Mouse (Mus musculus) spleen, embryonic (tissue): ENCODE data around the gene Spata18.

ENCODE experiments used
- CTCF ChIA-PET: fragments of 350-600 bp; sonication (Branson Sonifier 250); formaldehyde crosslinking; loops from one replicate; lab custom pipeline; 2022; lab: Charles Lee

The Spata18 gene

DNA sequence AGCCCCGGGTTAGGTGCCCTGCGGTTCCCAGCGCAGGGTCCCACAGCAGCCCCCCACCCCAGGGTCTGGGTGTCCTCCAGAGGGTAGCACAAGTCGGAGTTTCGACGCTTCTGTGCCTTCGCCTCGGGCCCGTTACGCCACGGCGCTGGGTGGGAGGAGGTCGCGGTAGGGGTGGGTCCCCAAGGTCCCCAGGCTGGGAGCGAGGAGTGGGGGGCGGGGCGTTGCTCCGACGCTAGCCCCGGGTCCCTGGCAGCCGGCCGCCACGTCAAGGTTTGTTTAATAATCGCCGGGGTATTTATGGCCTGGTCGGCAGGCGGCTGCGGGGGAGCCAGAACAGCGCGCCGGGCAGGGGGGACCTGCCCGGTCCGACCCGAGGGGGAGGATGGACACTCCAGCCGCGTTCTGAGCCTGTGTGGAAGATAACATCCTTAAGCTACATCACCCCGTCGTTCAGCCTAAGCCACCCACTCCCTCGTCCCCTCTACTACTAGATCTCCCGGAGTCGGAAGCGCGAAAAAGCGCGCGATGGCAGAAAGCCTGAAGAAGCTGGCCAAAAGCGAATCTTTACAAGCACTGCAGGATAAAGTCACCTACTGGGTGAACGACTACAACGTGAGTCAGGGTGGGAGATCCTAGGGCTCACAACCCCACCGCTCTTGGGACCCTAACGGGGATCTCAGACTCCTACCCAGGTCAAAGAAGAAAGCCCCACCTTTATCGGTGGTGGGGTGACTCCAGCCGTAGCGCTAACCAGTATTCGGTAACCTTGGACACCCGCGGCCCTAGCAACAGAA is at the start of gene Spata18:
Gene Spata18, plus strand, starts transcription at position 319 of the 794 bp plus-strand sequence.
- CTCF ChIA-PET, result no interaction called here

DNA sequence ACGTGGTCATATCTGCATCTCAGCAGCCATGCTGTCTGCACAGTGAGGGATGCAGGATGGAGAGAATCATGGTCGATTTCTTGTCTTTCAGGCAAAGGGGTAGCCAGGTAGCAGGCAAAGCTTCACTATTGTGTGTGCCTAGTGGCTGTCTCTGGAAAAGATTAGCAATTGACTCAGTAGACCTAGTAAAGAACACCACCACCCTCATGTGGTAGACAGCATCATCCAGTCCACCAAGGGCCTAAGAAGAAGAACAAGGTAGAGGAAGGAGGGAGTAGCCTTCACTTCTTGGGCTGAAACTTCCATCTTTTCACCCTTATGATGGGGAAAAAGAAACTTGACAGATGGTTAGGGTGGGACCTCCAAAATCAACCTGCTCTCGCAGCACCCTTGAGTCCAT is 48.3 kb upstream of the Spata18 start:
- CTCF ChIA-PET, result no interaction called here

DNA sequence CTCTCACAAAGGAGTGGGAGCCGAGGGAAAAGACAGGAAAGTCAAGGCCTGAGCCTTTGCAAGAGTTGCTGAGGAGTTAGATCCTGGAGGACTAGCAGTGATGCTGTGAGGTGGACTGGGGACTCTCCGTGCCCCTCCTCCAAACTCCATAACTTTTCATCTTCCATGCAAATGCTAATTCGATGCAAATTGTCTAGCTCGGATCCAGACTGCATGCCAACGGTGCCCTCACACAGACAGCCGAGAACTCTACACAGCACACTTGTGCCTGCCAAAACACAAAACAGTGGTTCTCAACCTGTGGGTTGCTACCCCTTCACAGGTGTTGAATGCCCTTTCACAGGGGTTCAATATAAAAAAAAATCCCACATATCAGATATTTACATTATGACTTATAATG is 46.6 kb upstream of the Spata18 start:
- CTCF ChIA-PET, result no interaction called here

DNA sequence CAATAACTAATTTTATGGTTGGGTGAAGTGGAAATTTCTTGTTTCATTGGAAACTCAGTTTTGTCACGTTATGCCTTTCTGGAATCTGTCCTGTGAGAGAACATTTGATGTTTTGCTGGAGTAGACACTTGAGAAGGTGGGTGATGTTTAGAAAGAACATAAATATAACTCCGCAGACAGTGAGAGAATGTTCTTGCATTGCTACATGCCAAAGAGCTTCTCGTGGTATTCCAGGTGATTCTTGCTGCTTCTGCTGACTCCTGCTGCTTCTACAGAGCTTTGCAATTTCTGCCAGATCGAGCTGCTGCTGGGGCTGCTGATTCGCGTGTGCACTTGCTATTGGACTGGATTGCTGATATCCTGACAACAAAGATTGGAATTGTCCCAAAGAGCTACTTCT is 46.2 kb upstream of the Spata18 start:
- CTCF ChIA-PET, result no interaction called here

DNA sequence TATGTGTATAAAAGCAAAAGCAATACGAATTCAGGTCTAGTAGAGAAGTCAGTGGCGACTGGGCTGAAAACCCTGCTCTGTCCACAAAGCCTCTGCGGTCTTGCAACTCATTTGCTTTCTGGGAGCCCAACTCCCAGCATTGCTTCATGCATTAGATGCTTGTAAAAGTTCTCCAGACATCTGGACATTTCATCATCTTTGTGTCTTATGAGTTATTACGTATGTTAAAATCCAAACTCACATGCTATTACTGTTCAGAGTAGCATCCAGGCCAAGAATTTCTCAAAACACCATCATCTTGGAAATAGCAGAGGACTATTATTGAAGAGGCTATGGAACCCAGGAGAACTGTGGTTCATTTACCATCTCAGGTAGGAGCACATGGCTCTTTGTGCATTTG is 40.1 kb upstream of the Spata18 start:
- CTCF ChIA-PET, result no interaction called here

DNA sequence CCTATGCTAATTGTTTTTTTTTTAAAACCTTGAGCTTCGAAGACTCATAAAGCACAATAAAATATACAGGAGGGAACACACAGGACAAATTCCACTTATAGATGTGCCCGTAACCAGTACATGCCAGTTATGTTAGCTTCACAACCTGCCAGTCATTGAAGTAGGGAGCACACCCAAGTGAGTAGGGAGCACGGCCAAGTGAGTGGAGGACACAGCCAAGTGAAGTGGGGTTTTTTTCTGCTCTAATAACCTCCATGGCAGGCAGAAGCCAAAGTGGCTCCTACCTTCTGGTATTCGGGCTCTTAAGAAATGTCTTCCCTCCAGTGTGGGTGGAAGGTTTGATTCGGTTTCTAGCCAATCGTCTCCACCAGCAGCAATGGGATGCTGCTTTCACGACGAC is 37.9 kb upstream of the Spata18 start:
- CTCF ChIA-PET, result no interaction called here

DNA sequence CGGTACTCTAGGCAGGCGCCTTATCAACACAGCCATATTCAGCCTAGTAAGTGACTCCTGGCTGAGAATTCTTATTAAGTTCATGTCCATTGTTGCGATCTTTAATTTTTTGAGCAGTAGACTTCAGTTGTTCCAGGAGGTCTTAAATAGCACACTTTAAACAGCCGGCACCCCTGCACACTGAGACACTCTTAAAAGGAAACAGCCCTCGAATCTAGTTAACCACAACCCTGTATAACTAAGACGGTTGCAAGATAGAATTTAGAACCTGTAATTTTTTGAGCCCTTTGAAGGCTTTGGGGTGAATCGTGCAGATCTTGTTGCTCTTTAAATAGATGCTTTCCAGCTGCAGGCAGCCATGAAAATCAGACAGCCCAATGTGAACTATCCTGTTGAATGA is 36.0 kb upstream of the Spata18 start:
- CTCF ChIA-PET, result no interaction called here

DNA sequence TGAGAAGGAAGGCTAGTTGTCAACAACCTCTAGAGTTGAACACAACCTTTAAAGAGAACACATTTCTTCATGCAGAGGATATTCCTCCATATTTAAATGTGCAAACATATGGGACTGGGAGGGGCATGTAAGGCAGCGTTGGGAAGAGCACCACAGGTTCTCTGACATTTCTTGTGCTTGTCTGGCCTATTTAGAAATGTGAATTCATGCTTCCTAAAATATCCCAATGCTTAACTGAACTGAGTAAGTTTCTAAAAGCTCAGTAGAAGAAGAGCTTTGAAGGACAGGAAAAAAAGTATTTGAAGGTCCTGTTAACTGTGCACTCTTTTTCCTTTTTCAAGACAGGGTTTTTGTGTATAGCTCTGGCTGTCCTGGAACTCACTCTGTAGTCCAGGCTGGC is 32.2 kb upstream of the Spata18 start:
- CTCF ChIA-PET, result no interaction called here

DNA sequence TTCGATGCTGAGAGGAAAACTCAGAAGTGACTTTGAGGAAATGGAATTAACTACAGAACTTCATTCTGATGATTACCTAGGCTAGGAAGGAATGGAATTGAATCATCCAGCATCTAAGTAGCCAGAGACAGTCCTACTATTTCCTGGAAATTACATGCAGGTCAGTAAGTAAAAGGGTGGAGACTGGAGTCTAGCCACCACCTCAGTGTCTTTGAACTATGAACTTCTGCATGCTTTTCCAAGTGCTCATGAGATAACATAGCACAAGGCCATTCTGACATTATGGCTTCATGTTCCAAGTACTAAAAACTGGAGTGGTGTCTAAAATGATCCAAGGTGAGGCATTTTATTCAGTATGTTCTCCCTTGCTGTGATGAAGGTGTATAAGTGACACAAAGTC is 25.7 kb upstream of the Spata18 start:
- CTCF ChIA-PET, result no interaction called here

DNA sequence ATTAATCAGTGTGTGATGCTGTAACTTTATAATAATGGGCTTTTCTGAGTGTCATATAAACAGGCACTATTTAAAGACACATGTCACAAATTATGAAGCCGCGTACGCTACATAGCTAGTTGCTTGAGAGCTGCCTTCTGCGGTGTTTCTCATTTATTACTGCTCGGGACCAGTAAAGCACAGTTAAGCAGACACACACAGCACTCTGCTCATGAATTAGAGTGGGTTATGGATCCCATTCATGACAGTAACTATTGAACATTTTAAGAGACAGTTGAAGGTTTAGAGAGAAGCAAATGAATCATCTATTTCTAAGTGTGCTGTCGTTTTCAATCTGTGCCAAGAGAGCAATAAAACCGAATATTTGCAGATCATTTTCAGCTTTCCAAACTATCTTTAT is 24.3 kb upstream of the Spata18 start:
- CTCF ChIA-PET, result no interaction called here

DNA sequence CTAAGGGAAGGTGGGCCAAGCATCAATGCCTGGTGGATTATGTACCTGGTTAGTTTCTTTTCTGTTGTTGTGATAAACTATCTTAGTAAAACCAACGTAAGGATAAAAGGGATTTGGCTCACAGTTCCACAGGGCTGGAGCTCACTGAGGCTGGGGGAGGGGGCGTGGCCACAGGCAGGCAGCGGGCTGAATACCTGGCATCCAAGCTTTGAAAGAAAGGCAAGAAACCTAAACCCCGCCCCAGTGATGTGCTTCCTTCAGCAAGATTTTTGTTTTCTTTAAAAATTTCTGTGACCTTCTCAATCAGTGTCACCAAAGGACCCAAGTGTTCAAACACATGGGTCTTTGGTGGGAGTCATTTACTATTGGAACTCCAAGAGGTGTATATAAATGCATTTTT is 23.6 kb upstream of the Spata18 start:
- CTCF ChIA-PET, result no interaction called here

DNA sequence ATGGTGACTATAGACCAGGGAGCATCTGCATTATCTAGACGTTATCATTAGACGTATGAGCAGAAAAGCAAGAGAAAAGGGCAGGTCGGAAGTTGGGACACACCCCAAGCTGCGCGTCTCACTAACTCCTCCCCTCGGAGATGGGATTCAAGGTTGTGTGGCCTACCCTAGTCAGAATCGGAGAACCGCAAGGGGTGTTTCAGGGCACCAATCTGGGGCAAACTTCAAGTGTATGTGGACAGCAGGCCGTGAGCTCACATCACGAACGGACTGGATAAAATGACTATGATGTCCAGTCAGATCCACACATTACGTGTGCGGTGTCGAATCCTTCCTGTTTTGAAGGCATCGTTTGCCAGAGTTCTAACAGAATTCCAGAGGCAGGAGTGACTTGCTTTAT is 23.2 kb upstream of the Spata18 start:
- CTCF ChIA-PET, result no interaction called here

DNA sequence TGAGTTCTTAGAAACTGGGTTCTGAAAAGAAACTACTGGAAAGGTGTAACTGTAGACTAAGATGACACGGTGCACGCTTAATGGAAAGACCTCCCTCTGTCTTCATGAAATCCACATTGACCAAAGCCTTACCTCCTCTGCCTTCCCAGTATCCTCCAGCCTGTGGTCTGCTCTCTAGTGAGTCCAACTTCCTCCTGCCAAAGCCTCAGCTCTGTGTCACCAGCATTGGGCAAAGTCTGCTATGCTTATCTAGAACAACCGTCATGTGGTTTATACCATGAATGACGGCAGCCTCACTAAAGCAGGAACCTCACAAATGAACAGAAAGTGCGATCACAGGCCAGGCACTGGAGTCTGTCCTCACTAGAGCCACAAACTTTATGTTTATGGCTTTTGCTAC is 21.0 kb upstream of the Spata18 start:
- CTCF ChIA-PET, result no interaction called here

DNA sequence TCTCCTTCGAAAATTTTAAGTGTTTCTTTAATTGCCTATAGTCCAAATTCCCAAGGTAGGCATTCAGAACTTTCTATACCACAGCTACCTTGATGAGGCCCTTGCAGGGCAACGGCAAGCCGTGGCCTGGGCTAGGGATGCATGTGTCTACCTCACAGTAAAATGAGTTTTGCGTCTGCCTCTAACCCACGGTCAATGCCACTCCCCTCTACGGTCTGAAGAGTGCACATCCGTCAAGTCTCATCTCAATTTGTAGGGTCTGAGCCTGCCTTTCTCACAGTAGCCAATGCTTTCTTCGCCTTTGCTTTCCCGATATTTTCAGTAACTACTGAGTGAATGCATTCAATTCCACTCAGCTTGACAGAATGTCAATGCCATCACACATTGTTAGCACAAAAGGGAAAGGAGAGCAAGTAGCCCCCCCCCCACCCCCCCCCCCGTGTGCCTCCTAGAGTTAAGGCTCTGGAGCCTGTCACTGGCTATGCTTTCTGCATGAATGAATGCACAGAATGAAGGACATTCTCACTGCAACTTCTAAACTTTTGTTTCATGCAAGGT is 20.1 kb upstream of the Spata18 start:
- CTCF ChIA-PET, result no interaction called here

DNA sequence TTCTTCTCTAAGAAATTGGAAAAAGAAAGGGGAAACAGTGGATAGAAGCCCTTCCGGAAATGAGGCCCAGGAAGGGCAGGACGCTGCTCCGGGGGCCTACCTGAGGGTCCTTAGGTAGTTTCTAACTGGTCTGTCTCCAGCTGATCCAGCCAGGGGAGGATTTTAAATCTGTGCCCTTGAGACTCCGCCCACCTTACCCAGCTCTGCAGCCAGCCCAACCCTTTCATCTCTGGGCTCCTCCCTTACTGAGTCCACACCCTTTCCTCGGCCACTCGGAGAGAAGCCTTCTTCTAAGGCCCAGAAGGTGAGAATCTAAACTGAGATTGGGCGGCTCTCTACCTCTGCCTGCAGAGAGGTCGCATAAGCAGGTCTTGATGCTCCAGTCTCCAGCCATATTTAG is 18.9 kb upstream of the Spata18 start, which contains the start of gene Lrrc66:
Gene Lrrc66, minus strand, starts transcription at position 236 of the 400 bp plus-strand sequence.
- CTCF ChIA-PET, result no interaction called here

DNA sequence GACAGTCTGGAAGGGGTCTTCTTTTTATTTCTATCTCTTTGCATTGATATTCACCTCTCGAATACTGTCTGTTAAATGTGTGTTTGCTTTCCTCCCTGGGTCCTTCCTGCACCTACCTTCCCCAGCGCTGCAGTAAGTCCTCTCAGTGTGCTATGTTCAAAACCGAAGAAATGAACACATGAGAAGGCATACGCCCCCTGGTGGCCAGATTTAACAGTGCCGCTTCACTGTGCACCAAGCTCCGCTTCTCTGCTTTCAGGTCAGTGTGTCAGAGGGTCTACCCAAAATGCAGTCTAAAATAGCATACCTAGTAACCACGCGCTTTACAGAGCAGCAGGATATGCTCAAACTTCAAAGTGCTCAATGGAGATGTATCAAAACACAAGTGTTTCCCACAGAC is 18.0 kb upstream of the Spata18 start:
- CTCF ChIA-PET, result interaction anchor here (0.7 kb wide), 1 partner anchor 14 kb away, joined by 3 read pairs; no protein-coding TSS in a partner anchor

DNA sequence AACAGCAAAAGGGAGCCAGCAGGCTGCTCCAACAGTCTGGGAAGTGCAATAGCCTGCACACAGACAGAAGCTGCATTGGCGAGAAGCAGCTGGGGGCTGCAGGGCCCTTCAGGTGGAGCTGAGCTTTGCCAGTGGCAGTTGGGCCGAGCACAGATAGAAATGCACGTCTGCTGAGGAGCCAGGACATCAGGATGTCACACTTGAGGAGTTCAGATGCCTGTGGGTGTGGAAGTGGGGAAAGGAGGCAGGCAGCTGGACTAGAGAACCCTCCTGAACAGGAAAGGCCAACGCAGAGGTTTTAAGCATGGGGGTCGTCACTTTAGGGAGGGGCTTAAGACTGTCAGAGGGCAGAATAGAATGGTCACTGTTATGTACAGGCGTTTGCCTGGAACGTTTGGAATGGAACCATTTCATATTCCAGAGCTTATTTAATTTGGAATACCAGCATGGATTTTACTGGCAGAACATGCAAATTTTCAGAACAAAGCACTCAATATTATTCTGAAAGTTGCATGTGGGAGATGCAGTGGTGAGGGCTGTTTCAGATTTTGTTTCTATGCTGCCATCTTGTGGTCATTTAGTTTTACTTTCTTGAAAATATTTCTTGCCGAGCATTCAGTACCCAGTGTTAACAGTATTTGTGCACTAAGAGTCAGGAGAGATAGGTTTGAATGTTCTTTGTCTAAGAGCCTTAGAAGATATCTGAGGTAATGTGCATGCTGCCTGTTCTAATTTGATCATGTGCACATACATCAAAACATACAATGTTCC is 13.7 kb upstream of the Spata18 start:
- CTCF ChIA-PET, result interaction anchor here (0.7 kb wide), 1 partner anchor 9 kb away, joined by 3 read pairs; no protein-coding TSS in a partner anchor

DNA sequence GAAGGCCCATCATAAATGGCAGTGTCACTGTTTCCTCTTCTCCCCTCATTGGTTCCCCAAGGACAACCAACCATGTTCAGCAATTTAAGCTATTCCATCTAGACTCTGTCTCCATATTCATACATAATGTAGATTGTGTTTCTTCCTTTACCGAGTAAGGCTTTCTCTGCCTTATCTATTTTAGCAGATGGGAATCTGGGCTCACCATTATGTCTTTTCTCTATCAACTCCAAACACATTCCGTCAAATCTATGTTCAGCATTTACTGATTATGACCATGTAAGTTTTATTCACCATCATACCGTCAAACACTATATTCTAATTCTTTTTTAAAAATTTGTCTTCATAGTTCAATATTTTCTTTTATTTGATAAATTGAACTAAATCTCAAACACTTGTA is 10.1 kb upstream of the Spata18 start:
- CTCF ChIA-PET, result no interaction called here

DNA sequence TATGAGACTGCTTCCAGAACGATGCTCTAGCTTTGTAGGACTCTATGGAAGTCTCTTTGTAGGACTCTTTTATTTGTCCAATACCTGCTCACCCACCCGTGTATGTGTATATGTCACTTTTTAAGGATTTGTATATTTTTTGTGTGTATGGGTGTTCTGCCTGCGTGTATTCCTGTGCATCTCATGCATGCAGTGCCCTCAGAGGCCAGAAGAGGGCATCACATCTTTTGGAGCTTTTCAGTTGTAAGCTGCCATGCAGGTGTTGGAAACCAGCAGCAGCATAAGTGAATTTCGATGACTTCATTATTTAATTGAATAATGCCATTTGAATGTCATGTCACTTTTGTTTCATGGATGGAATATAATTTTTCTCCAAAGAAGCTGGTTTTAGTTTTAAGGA is 9.1 kb upstream of the Spata18 start:
- CTCF ChIA-PET, result interaction anchor here (0.5 to 0.7 kb wide), 3 partner anchors 58 to 734 kb away, joined by 4 to 8 read pairs (median 6); no protein-coding TSS in a partner anchor

DNA sequence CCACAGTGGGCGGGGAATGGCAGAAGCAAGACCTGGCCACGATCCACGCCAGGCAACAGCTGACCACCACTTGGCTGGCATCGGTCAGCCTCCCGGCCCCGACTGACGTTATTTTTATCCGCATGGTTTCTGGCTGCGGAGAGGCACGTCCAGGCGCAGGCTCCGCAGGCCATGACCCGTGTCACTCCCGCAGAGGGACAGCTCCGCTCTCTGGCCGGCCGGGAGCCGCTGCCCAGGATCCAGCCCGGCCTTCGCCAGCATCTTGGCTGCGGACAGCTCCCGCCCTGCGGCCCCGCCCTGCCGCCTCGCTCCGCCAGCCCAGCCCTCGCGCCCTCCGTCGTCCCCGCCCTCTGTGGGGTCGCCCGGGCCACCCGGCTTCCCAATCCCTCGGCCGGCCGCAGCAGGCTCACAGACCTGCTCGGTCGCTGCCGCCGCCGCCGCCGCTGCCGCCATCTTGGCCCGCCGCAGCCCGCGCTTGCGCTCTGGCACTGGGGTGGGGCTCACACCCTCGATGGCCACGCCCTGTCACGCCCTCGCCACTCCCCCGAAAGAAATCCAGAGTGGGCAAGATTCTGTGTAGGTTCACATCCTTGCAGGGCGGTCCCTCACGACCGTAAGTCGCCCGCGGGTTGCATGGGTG is 3.8 kb upstream of the Spata18 start, which contains the start of gene Sgcb:
Gene Sgcb, minus strand, starts transcription at position 530 of the 640 bp plus-strand sequence.
- CTCF ChIA-PET, result interaction anchor here (0.8 to 1.1 kb wide), 2 partner anchors 10 to 14 kb away, joined by 3 read pairs; no protein-coding TSS in a partner anchor

DNA sequence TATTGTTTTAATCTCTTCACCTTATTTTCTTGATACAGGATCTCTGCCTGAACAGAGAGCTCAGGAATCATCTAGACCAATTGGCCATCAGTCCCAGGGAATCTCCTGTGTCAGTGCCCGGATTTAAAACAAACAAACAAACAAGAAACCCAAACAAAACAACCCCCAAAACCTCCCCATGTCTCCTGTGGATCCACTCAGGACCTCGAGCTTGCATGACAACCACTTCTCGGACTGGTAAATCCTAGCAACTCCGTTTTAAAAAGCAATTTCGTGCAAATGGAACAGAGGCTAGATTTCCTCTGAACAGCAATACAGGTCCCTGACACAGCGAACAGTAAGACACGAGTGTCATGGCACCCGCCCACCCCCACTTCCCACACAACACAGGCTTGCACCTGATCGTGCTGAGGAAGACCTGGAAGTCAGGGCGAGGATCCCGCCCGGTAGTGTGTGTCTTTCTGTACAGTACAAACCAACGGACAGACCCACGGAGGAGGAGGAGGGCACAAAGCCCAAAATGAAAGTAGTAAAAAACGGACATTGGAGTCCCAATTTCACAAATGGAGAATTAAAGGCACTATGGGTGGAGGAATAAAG is 714 bp upstream of the Spata18 start:
- CTCF ChIA-PET, result no interaction called here

DNA sequence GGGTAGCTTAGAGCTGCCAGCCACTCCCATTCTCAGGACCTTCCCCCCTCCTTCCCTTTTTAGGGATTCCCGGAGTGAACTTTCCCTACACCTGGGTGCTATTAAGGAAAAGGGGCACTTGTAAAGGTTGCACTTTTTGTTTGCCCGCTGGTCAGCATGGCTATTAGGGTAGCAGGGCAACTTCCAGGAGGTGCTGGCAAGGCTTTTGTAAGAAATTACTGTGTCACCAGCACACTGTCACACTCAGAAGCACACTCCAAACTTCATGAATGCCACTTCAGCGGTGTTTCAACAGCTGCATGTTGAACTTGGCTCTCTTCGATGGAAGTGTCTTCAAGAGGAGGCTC is 649 bp downstream of the Spata18 start:
- CTCF ChIA-PET, result no interaction called here
